Mouse (Mus musculus) retina, embryonic 14.5 days (tissue): ENCODE measurements around the gene Fam204a.

ENCODE experiments used
- DNase-seq: peaks from one replicate; pipeline ENCODE4 v3.0.0-alpha.2; 2015; ENCODE audit warnings: low spot score

Fam204a gene

GRCm38 (mm10) chr19:60160611-60161274, 65.8 kb downstream of the Fam204a start:
- peak; percentile 86 for DNase-seq

GRCm38 (mm10) chr19:60159827-60160226, 66.7 kb downstream of the Fam204a start:
- DNase-seq = no peak

GRCm38 (mm10) chr19:60155266-60155665, 71.2 kb downstream of the Fam204a start:
- no peak for DNase-seq

GRCm38 (mm10) chr19:60153096-60153495, 73.4 kb downstream of the Fam204a start:
- no peak for DNase-seq

GRCm38 (mm10) chr19:60150056-60150455, 76.4 kb downstream of the Fam204a start:
- no peak for DNase-seq

GRCm38 (mm10) chr19:60149078-60149960, 77.2 kb downstream of the Fam204a start:
- no peak for DNase-seq
